Mouse (Mus musculus): ENCODE measurements around the gene Rpl36a-ps1. TPM values are rescaled to one million over a fixed set of nuclear protein-coding genes. Genes with fewer than 3 reads are reported as not detected.
A peak's percentile ranks its signal among the peaks of the same experiment; 100 is the strongest.

The Rpl36a-ps1 gene
- total and polyA plus RNA-seq, 3 experiments, result 0.92 to 29.2 TPM; not detected in 1

GRCm38 (mm10) chr14:99032596-99032995, 38.5 kb upstream of the Rpl36a-ps1 start:
- Histone ChIP-seq H3K4me3 (ENCODE audit: low read depth, low read length) (no peak overlapping the region), H3K4me1 (ENCODE audit: insufficient read depth, low read depth, low read length) (peaks cover 25% of the 10 kb centered on the region), H3K27me3 (ENCODE audit: insufficient read depth, low read length) (no peaks in the 10 kb centered on the region), H3K36me3 (replicated peaks) (peaks cover 63% of the 10 kb centered on the region), H3K9me3 (replicated peaks) (no peaks in the 10 kb centered on the region)
- DNase-seq (ENCODE audit: low spot score) (no peak), ATAC-seq (ENCODE audit: extremely low read depth, insufficient number of reproducible peaks, low FRiP score, poor library complexity, severe bottlenecking) (0 out of 2 replicates have a peak, but pooled peaks have one; percentile 4)
- no peak for TF ChIP-seq GATA2 (IDR thresholded peaks at IDR 0.05; ENCODE audit: borderline replicate concordance, low read depth, low read length)
- TF ChIP-seq GATA1 (IDR thresholded peaks at IDR 0.05; ENCODE audit: borderline replicate concordance, low read length), result no peak
- no peak for TF ChIP-seq POLR2AphosphoS5 (IDR thresholded peaks at IDR 0.05; ENCODE audit: insufficient replicate concordance, low read depth, low read length)
- no peak for TF ChIP-seq TAL1 (conservative IDR thresholded peaks at IDR 0.05; ENCODE audit: low read depth, low read length)
- no peak for TF ChIP-seq CTCF (IDR thresholded peaks at IDR 0.05; ENCODE audit: low read depth, low read length)

DNA sequence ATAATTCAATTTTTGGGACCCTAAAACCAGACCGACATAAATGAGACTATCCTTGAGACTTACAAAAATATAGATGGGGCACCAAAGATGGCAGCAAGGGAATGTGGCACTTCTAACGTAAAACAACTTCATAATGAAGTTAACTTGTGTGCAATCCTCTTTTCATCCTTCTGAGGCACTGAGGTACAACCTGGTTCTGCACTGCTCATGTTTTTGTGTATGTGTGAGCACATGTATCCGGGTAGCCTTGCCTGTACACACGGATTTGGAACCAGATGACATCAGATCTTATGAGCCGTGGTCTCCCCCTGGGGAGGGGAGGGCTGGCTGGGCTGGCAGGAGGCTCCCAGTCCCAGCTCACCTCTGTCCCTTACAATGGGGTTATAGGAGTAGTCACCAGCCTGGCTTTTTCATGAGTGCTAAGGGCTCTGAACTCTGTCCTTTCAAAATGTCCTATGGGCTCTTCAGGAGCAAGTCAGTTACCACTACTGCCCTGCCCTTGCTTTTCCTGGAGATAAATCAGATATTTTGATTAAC, 37.3 kb upstream of the Rpl36a-ps1 start:
- Histone ChIP-seq H3K36me3 (replicated peaks) (peaks cover 57% of the 10 kb centered on the region), H3K4me1 (ENCODE audit: insufficient read depth, low read depth, low read length) (peaks cover 20% of the 10 kb centered on the region), H3K4me3 (ENCODE audit: low read depth, low read length) (no peak overlapping the region), H3K27me3 (ENCODE audit: insufficient read depth, low read length) (no peaks in the 10 kb centered on the region), H3K9me3 (replicated peaks) (no peaks in the 10 kb centered on the region)
- TF ChIP-seq GATA1 (IDR thresholded peaks at IDR 0.05; ENCODE audit: borderline replicate concordance, low read length), result no peak
- TF ChIP-seq POLR2AphosphoS5 (IDR thresholded peaks at IDR 0.05; ENCODE audit: insufficient replicate concordance, low read depth, low read length), result peak; percentile 75; the same call in 1 of the 2 replicates
- TF ChIP-seq GATA2 (IDR thresholded peaks at IDR 0.05; ENCODE audit: borderline replicate concordance, low read depth, low read length), result no peak
- no peak for ATAC-seq (ENCODE audit: extremely low read depth, insufficient number of reproducible peaks, low FRiP score, poor library complexity, severe bottlenecking)
- DNase-seq (ENCODE audit: low spot score), result no peak

GRCm38 (mm10) chr14:99029987-99030386, 35.9 kb upstream of the Rpl36a-ps1 start:
- no peak overlapping the region for H3K4me3 ChIP-seq (ENCODE audit: low read depth, low read length)
- no peaks in the 10 kb centered on the region for H3K27me3 ChIP-seq (ENCODE audit: insufficient read depth, low read length)
- ATAC-seq (ENCODE audit: extremely low read depth, insufficient number of reproducible peaks, low FRiP score, poor library complexity, severe bottlenecking), result no peak
- DNase-seq (ENCODE audit: low spot score), result no peak
- no peak for TF ChIP-seq CTCF (IDR thresholded peaks at IDR 0.05; ENCODE audit: low read depth, low read length)
- peak; percentile 72; the same call in 1 of the 2 replicates for TF ChIP-seq POLR2AphosphoS5 (IDR thresholded peaks at IDR 0.05; ENCODE audit: insufficient replicate concordance, low read depth, low read length)
- TF ChIP-seq GATA1 (IDR thresholded peaks at IDR 0.05; ENCODE audit: borderline replicate concordance, low read length), result no peak
- peaks cover 48% of the 10 kb centered on the region for H3K36me3 ChIP-seq (replicated peaks)
- H3K9me3 ChIP-seq (replicated peaks), result no peaks in the 10 kb centered on the region
- H3K4me1 ChIP-seq (ENCODE audit: insufficient read depth, low read depth, low read length), result peaks cover 20% of the 10 kb centered on the region

DNA sequence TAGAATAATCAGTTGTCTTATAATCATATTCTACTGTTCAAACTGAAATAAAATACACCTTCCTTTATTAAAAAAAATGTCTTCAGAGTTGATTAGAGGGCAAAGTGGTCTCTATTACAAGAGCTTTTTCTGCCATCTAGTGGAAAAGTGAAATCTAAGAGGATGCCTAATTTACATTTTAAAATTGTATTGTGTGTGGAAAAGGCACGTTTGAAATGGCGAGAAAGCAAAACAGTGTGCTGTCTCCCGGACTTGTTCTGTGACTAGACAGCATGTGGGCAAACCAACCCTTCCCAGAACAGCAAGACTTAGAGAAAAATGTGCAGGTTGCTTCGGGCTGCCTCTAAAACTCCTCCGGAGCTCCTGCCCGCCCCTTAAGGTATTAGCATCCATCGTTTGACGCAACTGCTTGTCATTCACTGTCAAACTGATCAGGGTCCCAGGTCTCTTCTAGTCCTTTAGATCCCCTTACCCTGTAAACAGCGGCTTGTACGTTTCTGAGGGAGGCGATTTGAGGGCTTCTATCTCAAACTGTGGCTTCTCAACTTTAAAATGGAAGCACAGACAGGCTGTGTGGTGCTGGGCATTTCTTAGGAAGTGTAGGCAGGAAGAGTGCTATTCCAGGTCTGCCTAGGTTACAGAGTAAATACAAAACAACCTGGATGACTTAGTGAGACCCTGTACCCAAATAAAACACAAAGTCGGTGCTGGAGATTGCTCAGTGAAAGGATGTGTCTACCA, 28.4 kb upstream of the Rpl36a-ps1 start:
- Histone ChIP-seq H3K4me1 (ENCODE audit: insufficient read depth, low read depth, low read length) (0 out of 2 replicates have a peak, but pooled peaks cover 4% of the 10 kb centered on the region), H3K36me3 (replicated peaks) (no peaks in the 10 kb centered on the region), H3K27me3 (ENCODE audit: insufficient read depth, low read length) (peaks cover 4% of the 10 kb centered on the region; the same call in 1 of the 2 replicates), H3K4me3 (ENCODE audit: low read depth, low read length) (no peak overlapping the region), H3K9me3 (replicated peaks) (no peaks in the 10 kb centered on the region)
- DNase-seq (ENCODE audit: low spot score) (no peak), ATAC-seq (ENCODE audit: extremely low read depth, insufficient number of reproducible peaks, low FRiP score, poor library complexity, severe bottlenecking) (no peak)
- no peak for TF ChIP-seq GATA2 (IDR thresholded peaks at IDR 0.05; ENCODE audit: borderline replicate concordance, low read depth, low read length)
- no peak for TF ChIP-seq POLR2AphosphoS5 (IDR thresholded peaks at IDR 0.05; ENCODE audit: insufficient replicate concordance, low read depth, low read length)
- no peak for TF ChIP-seq TAL1 (conservative IDR thresholded peaks at IDR 0.05; ENCODE audit: low read depth, low read length)

GRCm38 (mm10) chr14:99019136-99019808, 25.2 kb upstream of the Rpl36a-ps1 start:
- H3K4me1 ChIP-seq (ENCODE audit: insufficient read depth, low read depth, low read length), result 0 out of 2 replicates have a peak, but pooled peaks cover 4% of the 10 kb centered on the region
- no peaks in the 10 kb centered on the region for H3K9me3 ChIP-seq (replicated peaks)
- H3K36me3 ChIP-seq (replicated peaks), result no peaks in the 10 kb centered on the region
- no peak for ATAC-seq (ENCODE audit: extremely low read depth, insufficient number of reproducible peaks, low FRiP score, poor library complexity, severe bottlenecking)
- no peak overlapping the region for H3K4me3 ChIP-seq (ENCODE audit: low read depth, low read length)
- no peak for DNase-seq (ENCODE audit: low spot score)
- peaks cover 4% of the 10 kb centered on the region; the same call in 1 of the 2 replicates for H3K27me3 ChIP-seq (ENCODE audit: insufficient read depth, low read length)
- no peak for TF ChIP-seq POLR2AphosphoS5 (IDR thresholded peaks at IDR 0.05; ENCODE audit: insufficient replicate concordance, low read depth, low read length)
- no peak for TF ChIP-seq CTCF (IDR thresholded peaks at IDR 0.05; ENCODE audit: low read depth, low read length)
- TF ChIP-seq GATA2 (IDR thresholded peaks at IDR 0.05; ENCODE audit: borderline replicate concordance, low read depth, low read length), result no peak
- no peak for TF ChIP-seq GATA1 (IDR thresholded peaks at IDR 0.05; ENCODE audit: borderline replicate concordance, low read length)
- TF ChIP-seq TAL1 (conservative IDR thresholded peaks at IDR 0.05; ENCODE audit: low read depth, low read length), result no peak

- Histone ChIP-seq H3K9me3 (replicated peaks) (no peaks in the 10 kb centered on the region), H3K27me3 (ENCODE audit: insufficient read depth, low read length) (peaks cover 4% of the 10 kb centered on the region; the same call in 1 of the 2 replicates), H3K36me3 (replicated peaks) (no peaks in the 10 kb centered on the region), H3K4me3 (ENCODE audit: low read depth, low read length) (no peak overlapping the region), H3K4me1 (ENCODE audit: insufficient read depth, low read depth, low read length) (0 out of 2 replicates have a peak, but pooled peaks cover 4% of the 10 kb centered on the region)
- DNase-seq (ENCODE audit: low spot score) (no peak), ATAC-seq (ENCODE audit: extremely low read depth, insufficient number of reproducible peaks, low FRiP score, poor library complexity, severe bottlenecking) (no peak)
- no peak for TF ChIP-seq TAL1 (conservative IDR thresholded peaks at IDR 0.05; ENCODE audit: low read depth, low read length)
- no peak for TF ChIP-seq CTCF (IDR thresholded peaks at IDR 0.05; ENCODE audit: low read depth, low read length)
- TF ChIP-seq POLR2AphosphoS5 (IDR thresholded peaks at IDR 0.05; ENCODE audit: insufficient replicate concordance, low read depth, low read length), result no peak
- TF ChIP-seq GATA1 (IDR thresholded peaks at IDR 0.05; ENCODE audit: borderline replicate concordance, low read length), result no peak
- no peak for TF ChIP-seq GATA2 (IDR thresholded peaks at IDR 0.05; ENCODE audit: borderline replicate concordance, low read depth, low read length)
Observed at GRCm38 (mm10) chr14:99018691-99019090, 24.6 kb upstream of the Rpl36a-ps1 start.
